Mouse (Mus musculus) limb, embryonic 10.5 days (tissue): ENCODE data around the gene 5730522E02Rik. TPM values are rescaled to one million over a fixed set of nuclear protein-coding genes. Genes with fewer than 3 reads are reported as not detected.

Experiments
- DNase-seq: peaks from one replicate; pipeline ENCODE4 v3.0.0-alpha.2; 2017; ENCODE audit warnings: low spot score
- H3K27ac ChIP-seq: fragments of 300-500 bp; sonication (generic); 2 replicates; pipeline ENCODE4 v1.5.1; 2016; ENCODE audit warnings: mild to moderate bottlenecking
- H3K27me3 ChIP-seq: fragments of 300-500 bp; sonication (generic); 2 replicates; pipeline ENCODE4 v1.6.1; 2016; ENCODE audit warnings: low read depth, mild to moderate bottlenecking; ENCODE audit not compliant: poor library complexity, severe bottlenecking
- H3K36me3 ChIP-seq: fragments of 300-500 bp; sonication (generic); 2 replicates; pipeline ENCODE4 v1.6.1; 2016; ENCODE audit warnings: mild to moderate bottlenecking, moderate library complexity
- H3K4me1 ChIP-seq: fragments of 300-500 bp; sonication (generic); 2 replicates; pipeline ENCODE4 v1.6.1; 2016
- H3K4me3 ChIP-seq: fragments of 300-500 bp; sonication (generic); 2 replicates; pipeline ENCODE4 v1.5.1; 2016; ENCODE audit warnings: mild to moderate bottlenecking, moderate library complexity
- H3K9me3 ChIP-seq: fragments of 300-500 bp; sonication (generic); replicated peaks from 2 replicates; pipeline ENCODE4 v1.6.1; 2016; ENCODE audit warnings: mild to moderate bottlenecking
- WGBS: fragments of 180-500 bp; shearing (Covaris S2); methylation state at CpG from one replicate; pipeline ENCODE4 v1.1.7; 2016; 5-methylcytosine and 5-hydroxymethylcytosine counted together
- polyA plus RNA-seq: library from polyadenylated mRNA; unstranded; fragments of >200 nt; fragmentation: Nextera tagmentation; extraction: Ambion mirVana; gene quantifications from 2 replicates; pipeline ENCODE4 v1.2.1, GENCODE M21; 2016

5730522E02Rik gene
- polyA plus RNA-seq, 1 experiment from 2014 or later = 7.0 TPM

- 84% methylated on average over 5 of the region's 5 CpGs for WGBS
- Histone ChIP-seq H3K4me3 (no peak overlapping the region), H3K27ac (no peak overlapping the region), H3K27me3 (no peaks in the 10 kb centered on the region; the same call in 1 of the 2 replicates), H3K9me3 (no peaks in the 10 kb centered on the region), H3K36me3 (no peaks in the 10 kb centered on the region), H3K4me1 (peaks cover 4% of the 10 kb centered on the region; the same call in 1 of the 2 replicates)
- DNase-seq = no peak
Observed at GRCm38 (mm10) chr11:25646282-25646681, 564.3 kb downstream of the 5730522E02Rik start.

GRCm38 (mm10) chr11:25644767-25645622 lies 565.6 kb downstream of the 5730522E02Rik start:
- peaks cover 4% of the 10 kb centered on the region; the same call in 1 of the 2 replicates for H3K4me1 ChIP-seq
- H3K36me3 ChIP-seq = no peaks in the 10 kb centered on the region
- no peak overlapping the region for H3K27ac ChIP-seq
- H3K4me3 ChIP-seq = peak overlapping the region; percentile 32; the same call in 1 of the 2 replicates
- 58% methylated on average over 22 of the region's 22 CpGs for WGBS
- no peaks in the 10 kb centered on the region; the same call in 1 of the 2 replicates for H3K27me3 ChIP-seq
- no peak for DNase-seq
- H3K9me3 ChIP-seq = no peaks in the 10 kb centered on the region

GRCm38 (mm10) chr11:25606886-25607285 lies 603.7 kb downstream of the 5730522E02Rik start:
- Histone ChIP-seq H3K27ac (no peak overlapping the region), H3K4me1 (0 out of 2 replicates have a peak, but pooled peaks cover 3% of the 10 kb centered on the region), H3K4me3 (no peak overlapping the region), H3K36me3 (no peaks in the 10 kb centered on the region), H3K27me3 (no peaks in the 10 kb centered on the region), H3K9me3 (no peaks in the 10 kb centered on the region)
- no peak for DNase-seq
- WGBS = 73% methylated on average over 2 of the region's 2 CpGs

- H3K27me3 ChIP-seq = no peaks in the 10 kb centered on the region
- H3K36me3 ChIP-seq = no peaks in the 10 kb centered on the region
- H3K27ac ChIP-seq = no peak overlapping the region
- no peak for DNase-seq
- WGBS = 93% methylated on average over 5 of the region's 5 CpGs
- H3K4me1 ChIP-seq = 0 out of 2 replicates have a peak, but pooled peaks cover 3% of the 10 kb centered on the region
- no peaks in the 10 kb centered on the region for H3K9me3 ChIP-seq
- no peak overlapping the region for H3K4me3 ChIP-seq
Observed at GRCm38 (mm10) chr11:25600030-25600429, 610.5 kb downstream of the 5730522E02Rik start.

- Histone ChIP-seq H3K27me3 (no peaks in the 10 kb centered on the region), H3K4me1 (no peaks in the 10 kb centered on the region; the same call in 1 of the 2 replicates), H3K36me3 (no peaks in the 10 kb centered on the region), H3K27ac (no peak overlapping the region), H3K9me3 (no peaks in the 10 kb centered on the region), H3K4me3 (no peak overlapping the region)
- WGBS = 74% methylated on average over 6 of the region's 6 CpGs
- no peak for DNase-seq
Observed at GRCm38 (mm10) chr11:25595303-25595702, 615.3 kb downstream of the 5730522E02Rik start.

- H3K9me3 ChIP-seq = no peaks in the 10 kb centered on the region
- no peak for DNase-seq
- H3K4me3 ChIP-seq = no peak overlapping the region
- no peaks in the 10 kb centered on the region for H3K27me3 ChIP-seq
- no peaks in the 10 kb centered on the region; the same call in 1 of the 2 replicates for H3K4me1 ChIP-seq
- no peaks in the 10 kb centered on the region for H3K36me3 ChIP-seq
- WGBS = 89% methylated on average over 3 of the region's 3 CpGs
- no peak overlapping the region for H3K27ac ChIP-seq
Observed at GRCm38 (mm10) chr11:25594780-25595179, 615.8 kb downstream of the 5730522E02Rik start.

- DNase-seq = no peak
- H3K9me3 ChIP-seq = no peaks in the 10 kb centered on the region
- WGBS = 14% methylated on average over 3 of the region's 3 CpGs
- H3K36me3 ChIP-seq = no peaks in the 10 kb centered on the region
- no peak overlapping the region for H3K4me3 ChIP-seq
- no peaks in the 10 kb centered on the region; the same call in 1 of the 2 replicates for H3K4me1 ChIP-seq
- H3K27me3 ChIP-seq = no peaks in the 10 kb centered on the region
- no peak overlapping the region for H3K27ac ChIP-seq
Observed at GRCm38 (mm10) chr11:25592268-25592667, 618.3 kb downstream of the 5730522E02Rik start.

- DNase-seq = no peak
Observed at GRCm38 (mm10) chr11:25590215-25590614, 620.3 kb downstream of the 5730522E02Rik start.

GRCm38 (mm10) chr11:25589509-25589908 lies 621.1 kb downstream of the 5730522E02Rik start:
- no peak overlapping the region for H3K4me3 ChIP-seq
- H3K9me3 ChIP-seq = no peaks in the 10 kb centered on the region
- DNase-seq = no peak
- H3K27ac ChIP-seq = no peak overlapping the region
- H3K36me3 ChIP-seq = no peaks in the 10 kb centered on the region
- no peaks in the 10 kb centered on the region; the same call in 1 of the 2 replicates for H3K4me1 ChIP-seq
- 68% methylated on average over 1 of the region's 1 CpGs for WGBS
- no peaks in the 10 kb centered on the region for H3K27me3 ChIP-seq

More at GRCm38 (mm10) chr11:25590215-25590614, 620.3 kb downstream of the 5730522E02Rik start:
- H3K27ac ChIP-seq = no peak overlapping the region
- H3K4me3 ChIP-seq = no peak overlapping the region
- H3K36me3 ChIP-seq = no peaks in the 10 kb centered on the region
- no peaks in the 10 kb centered on the region; the same call in 1 of the 2 replicates for H3K4me1 ChIP-seq
- H3K9me3 ChIP-seq = no peaks in the 10 kb centered on the region
- 70% methylated on average over 4 of the region's 4 CpGs for WGBS
- no peaks in the 10 kb centered on the region for H3K27me3 ChIP-seq

- Histone ChIP-seq H3K4me1 (no peaks in the 10 kb centered on the region), H3K9me3 (no peaks in the 10 kb centered on the region), H3K27me3 (no peaks in the 10 kb centered on the region), H3K27ac (no peak overlapping the region), H3K4me3 (no peak overlapping the region), H3K36me3 (no peaks in the 10 kb centered on the region)
- WGBS = 94% methylated on average over 9 of the region's 9 CpGs
- no peak for DNase-seq
Observed at GRCm38 (mm10) chr11:25574129-25574465, 636.5 kb downstream of the 5730522E02Rik start.

GRCm38 (mm10) chr11:25573408-25574128 lies 637.0 kb downstream of the 5730522E02Rik start:
- H3K27me3 ChIP-seq = no peaks in the 10 kb centered on the region
- 80% methylated on average over 7 of the region's 7 CpGs for WGBS
- no peaks in the 10 kb centered on the region for H3K36me3 ChIP-seq
- H3K9me3 ChIP-seq = no peaks in the 10 kb centered on the region
- H3K27ac ChIP-seq = no peak overlapping the region
- no peak for DNase-seq
- no peaks in the 10 kb centered on the region for H3K4me1 ChIP-seq
- no peak overlapping the region for H3K4me3 ChIP-seq

- Histone ChIP-seq H3K4me3 (no peak overlapping the region), H3K27ac (no peak overlapping the region), H3K9me3 (no peaks in the 10 kb centered on the region), H3K27me3 (no peaks in the 10 kb centered on the region), H3K4me1 (no peaks in the 10 kb centered on the region), H3K36me3 (no peaks in the 10 kb centered on the region)
- no peak for DNase-seq
- 82% methylated on average over 2 of the region's 2 CpGs for WGBS
Observed at GRCm38 (mm10) chr11:25571396-25571795, 639.2 kb downstream of the 5730522E02Rik start.
